Mouse (Mus musculus): ENCODE measurements around the gene Ralgapa2. TPM values are rescaled to one million over a fixed set of nuclear protein-coding genes. Genes with fewer than 3 reads are reported as not detected.

Ralgapa2 gene
- polyA plus RNA-seq, 1 experiment from 2014 or later, result 6.7 TPM

- Histone ChIP-seq H3K9me3 (no peaks in the 10 kb centered on the region), H3K36me3 (no peaks in the 10 kb centered on the region), H3K9ac (no peak overlapping the region), H3K27me3 (peaks cover 94% of the 10 kb centered on the region), H3K4me2 (replicated peaks) (peak overlapping the region; percentile 98), H3K4me1 (peaks cover 40% of the 10 kb centered on the region), H3K27ac (no peak overlapping the region), H3K4me3 (peak overlapping the region; percentile 56)
- ATAC-seq (ENCODE audit: low FRiP score, low read depth), result no peak
- WGBS, result 0% methylated on average over 24 of the region's 24 CpGs
Observed at GRCm38 (mm10) chr2:146220591-146221075, 291.5 kb downstream of the Ralgapa2 start.

DNA sequence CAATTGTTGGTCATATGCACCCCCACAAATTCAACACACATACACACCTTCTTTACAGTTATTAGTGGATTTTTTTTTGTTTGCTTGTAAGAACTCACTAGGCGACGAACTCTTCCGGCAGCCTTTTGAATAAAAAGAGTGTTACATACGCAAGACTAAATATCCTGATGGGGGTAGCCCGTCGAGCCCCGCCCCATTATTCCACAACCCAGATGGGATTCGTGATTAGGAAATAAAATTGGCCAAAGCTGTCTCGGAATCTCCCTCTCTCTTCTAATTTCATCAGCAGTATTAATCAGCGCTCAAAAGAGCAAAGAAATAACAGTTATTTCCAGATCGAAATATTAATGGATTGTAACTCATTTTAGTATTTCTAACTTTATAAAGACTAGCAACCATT, 292.4 kb downstream of the Ralgapa2 start:
- H3K4me3 ChIP-seq, result no peak overlapping the region
- H3K4me1 ChIP-seq, result peaks cover 40% of the 10 kb centered on the region
- no peak overlapping the region for H3K9ac ChIP-seq
- no peak overlapping the region for H3K4me2 ChIP-seq (replicated peaks)
- 11% methylated on average over 11 of the region's 11 CpGs for WGBS
- H3K27me3 ChIP-seq, result peaks cover 94% of the 10 kb centered on the region
- no peaks in the 10 kb centered on the region for H3K9me3 ChIP-seq
- no peaks in the 10 kb centered on the region for H3K36me3 ChIP-seq
- no peak for ATAC-seq (ENCODE audit: low FRiP score, low read depth)
- no peak overlapping the region for H3K27ac ChIP-seq

DNA sequence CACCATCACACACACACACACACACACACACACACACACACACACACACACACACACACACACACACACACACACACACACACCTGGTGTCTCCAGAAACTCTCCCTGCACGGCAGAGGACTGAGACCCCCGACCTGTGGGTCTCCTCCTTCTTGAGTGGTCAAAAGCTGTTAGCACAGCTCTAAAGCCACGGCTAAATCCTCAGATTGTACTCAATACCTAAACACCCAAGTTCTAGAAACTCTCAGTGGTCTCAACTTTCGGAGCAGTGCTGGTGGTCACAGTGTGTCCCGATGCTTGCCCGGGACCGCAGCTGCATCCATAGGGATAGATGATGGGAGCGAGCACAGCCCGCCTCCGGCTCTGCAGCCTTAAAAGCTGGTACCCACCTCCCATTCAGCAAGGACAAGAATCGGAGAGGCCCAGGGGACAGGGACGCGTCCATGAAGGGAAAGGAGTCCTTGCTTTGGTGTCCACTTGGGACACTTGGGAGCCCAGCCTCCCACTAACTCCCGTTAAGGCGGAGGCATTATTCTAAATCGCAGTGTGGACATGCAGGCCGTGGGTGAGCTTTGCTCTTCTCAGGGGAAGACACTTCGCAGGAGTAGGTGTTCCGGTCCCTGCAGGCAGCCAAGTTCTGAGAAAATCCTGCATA, 293.1 kb downstream of the Ralgapa2 start:
- WGBS, result 3% methylated on average over 19 of the region's 19 CpGs
- Histone ChIP-seq H3K4me2 (replicated peaks) (no peak overlapping the region), H3K4me1 (peaks cover 40% of the 10 kb centered on the region), H3K36me3 (no peaks in the 10 kb centered on the region), H3K4me3 (no peak overlapping the region), H3K27ac (no peak overlapping the region), H3K9me3 (no peaks in the 10 kb centered on the region), H3K27me3 (peaks cover 93% of the 10 kb centered on the region), H3K9ac (no peak overlapping the region)
- ATAC-seq (ENCODE audit: low FRiP score, low read depth), result no peak

DNA sequence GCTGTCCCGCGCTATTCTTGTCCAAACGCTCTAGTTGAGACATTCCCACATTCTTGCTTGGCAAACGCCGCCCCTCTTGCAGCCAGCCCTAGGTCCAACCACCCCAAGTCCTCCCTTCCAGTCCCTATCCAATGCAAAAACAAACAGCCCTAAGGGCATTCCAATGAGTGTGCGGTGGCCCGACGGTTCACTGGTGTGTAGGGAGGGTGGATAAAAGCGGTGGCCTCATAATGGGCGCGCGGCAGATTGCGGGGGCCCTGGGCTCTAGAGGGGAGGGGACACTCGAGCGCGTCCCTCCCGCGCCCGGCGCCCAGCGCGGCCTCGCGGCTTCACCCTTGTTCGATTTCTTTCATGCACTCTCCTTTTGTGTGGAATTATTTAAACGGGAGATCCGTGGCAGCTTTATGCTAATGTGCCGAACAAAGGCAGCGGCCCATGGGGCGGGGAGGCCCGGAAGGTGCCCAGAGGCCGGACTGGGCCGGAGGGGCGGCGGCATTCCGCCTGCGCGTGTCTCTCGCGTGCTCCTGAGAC, 293.9 kb downstream of the Ralgapa2 start:
- no peak for ATAC-seq (ENCODE audit: low FRiP score, low read depth)
- WGBS, result 1% methylated on average over 40 of the region's 40 CpGs
- Histone ChIP-seq H3K4me3 (peak overlapping the region; percentile 33), H3K27me3 (peaks cover 89% of the 10 kb centered on the region), H3K4me1 (peaks cover 36% of the 10 kb centered on the region), H3K36me3 (no peaks in the 10 kb centered on the region), H3K9ac (0 out of 2 replicates have a peak overlapping the region, but pooled peaks have one; percentile 13), H3K9me3 (no peaks in the 10 kb centered on the region), H3K4me2 (replicated peaks) (peak overlapping the region; percentile 56), H3K27ac (no peak overlapping the region)

DNA sequence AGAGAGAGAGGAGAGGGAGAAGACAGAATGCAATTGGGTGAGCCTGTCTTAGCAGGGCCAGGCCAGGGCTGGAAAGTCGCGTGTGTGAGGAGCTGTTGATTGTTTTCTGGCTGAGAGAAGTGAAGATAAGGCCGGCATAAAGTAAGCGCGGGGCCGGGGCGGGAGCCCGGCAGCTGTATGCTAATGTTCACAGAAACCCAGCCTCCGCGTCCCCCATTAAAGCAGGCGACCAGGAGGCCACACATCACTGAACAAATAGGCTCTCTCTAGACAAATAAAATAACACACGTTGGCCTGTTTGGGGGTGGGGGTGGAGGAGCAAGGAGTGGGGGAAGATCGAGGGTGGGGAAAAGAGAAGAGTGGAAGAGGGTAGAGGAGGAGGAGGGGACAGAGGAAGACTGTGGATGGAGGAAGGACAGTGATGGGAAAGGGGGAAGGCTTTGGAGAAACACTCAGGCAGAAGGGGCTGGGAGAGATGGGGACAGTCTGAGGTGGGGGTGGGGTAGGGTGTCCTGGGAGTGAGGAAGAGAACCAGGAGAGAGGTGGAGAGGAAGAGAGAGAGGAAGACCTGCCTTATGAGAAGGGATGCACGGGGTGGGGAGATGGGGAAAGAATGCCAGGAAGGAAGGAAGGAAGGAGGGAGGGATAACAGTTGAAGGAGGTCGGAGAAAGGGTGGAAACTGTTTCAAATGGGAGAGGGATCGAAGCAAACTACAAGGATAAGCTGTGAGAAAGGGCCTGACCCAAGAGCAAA, 294.7 kb downstream of the Ralgapa2 start:
- no peaks in the 10 kb centered on the region for H3K36me3 ChIP-seq
- H3K9me3 ChIP-seq, result no peaks in the 10 kb centered on the region
- WGBS, result 2% methylated on average over 16 of the region's 16 CpGs
- H3K4me2 ChIP-seq (replicated peaks), result 0 out of 2 replicates have a peak overlapping the region, but pooled peaks have one; percentile 56
- peaks cover 28% of the 10 kb centered on the region for H3K4me1 ChIP-seq
- ATAC-seq (ENCODE audit: low FRiP score, low read depth), result no peak
- peaks cover 80% of the 10 kb centered on the region for H3K27me3 ChIP-seq
- H3K27ac ChIP-seq, result no peak overlapping the region
- H3K9ac ChIP-seq, result no peak overlapping the region
- H3K4me3 ChIP-seq, result peak overlapping the region; percentile 33; the same call in 1 of the 2 replicates

DNA sequence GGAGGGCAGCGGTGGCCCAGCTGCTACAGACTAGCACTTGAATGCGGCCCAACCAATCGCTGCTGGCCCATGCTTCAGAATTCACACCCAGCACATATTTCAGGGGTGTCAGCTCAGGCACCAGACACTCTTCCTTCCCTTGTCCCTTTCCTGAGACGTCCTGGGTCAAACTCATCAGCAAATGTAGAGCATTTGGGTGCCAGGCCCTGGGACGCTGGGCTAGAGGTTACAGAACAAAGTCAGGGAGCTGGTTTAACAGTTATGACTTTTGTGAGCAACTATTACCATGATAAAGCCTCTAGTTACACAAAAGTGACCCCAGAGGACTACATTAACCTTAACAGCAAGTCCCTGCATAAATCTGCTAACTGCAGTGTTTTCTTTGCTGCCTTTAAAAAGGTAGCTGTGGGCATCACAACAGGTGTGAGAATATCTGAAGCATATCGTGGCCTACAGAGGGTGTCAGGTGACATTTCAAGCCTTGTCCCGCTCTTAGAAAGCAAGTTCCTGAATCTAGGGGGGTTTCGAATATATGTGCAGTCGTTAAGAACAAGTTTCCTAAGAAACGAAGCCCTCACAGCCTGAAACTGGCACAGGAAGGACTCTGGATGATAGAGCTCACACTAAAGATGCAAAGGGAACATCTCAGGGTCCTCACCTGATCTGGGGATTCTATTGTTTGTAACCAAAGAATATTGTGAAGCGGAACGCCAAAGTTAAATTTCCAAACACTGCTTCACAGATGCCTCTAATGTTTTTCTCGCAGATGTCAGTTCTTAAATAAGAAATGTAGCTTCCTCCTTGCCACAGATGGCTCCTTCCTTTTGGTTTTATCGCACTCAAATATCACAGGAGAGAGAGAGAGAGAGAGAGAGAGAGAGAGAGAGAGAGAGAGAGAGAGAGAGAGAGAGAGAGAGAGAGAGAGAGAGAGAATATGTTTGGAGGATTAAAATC, 295.8 kb downstream of the Ralgapa2 start:
- no peak overlapping the region for H3K4me3 ChIP-seq
- H3K9me3 ChIP-seq, result no peaks in the 10 kb centered on the region
- no peak for ATAC-seq (ENCODE audit: low FRiP score, low read depth)
- peaks cover 21% of the 10 kb centered on the region for H3K4me1 ChIP-seq
- H3K4me2 ChIP-seq (replicated peaks), result no peak overlapping the region
- 12% methylated on average over 14 of the region's 14 CpGs for WGBS
- H3K9ac ChIP-seq, result no peak overlapping the region
- peaks cover 70% of the 10 kb centered on the region for H3K27me3 ChIP-seq
- no peaks in the 10 kb centered on the region for H3K36me3 ChIP-seq
- H3K27ac ChIP-seq, result no peak overlapping the region

- ATAC-seq (ENCODE audit: low FRiP score, low read depth), result no peak
- Histone ChIP-seq H3K4me3 (no peak overlapping the region), H3K36me3 (no peaks in the 10 kb centered on the region), H3K4me1 (peaks cover 12% of the 10 kb centered on the region), H3K27me3 (peaks cover 56% of the 10 kb centered on the region), H3K9ac (no peak overlapping the region), H3K4me2 (replicated peaks) (no peak overlapping the region), H3K27ac (no peak overlapping the region), H3K9me3 (no peaks in the 10 kb centered on the region)
- 3% methylated on average over 9 of the region's 9 CpGs for WGBS
Observed at GRCm38 (mm10) chr2:146214715-146215114, 297.4 kb downstream of the Ralgapa2 start.

GRCm38 (mm10) chr2:146210968-146211367, 301.2 kb downstream of the Ralgapa2 start:
- Histone ChIP-seq H3K27me3 (peaks cover 22% of the 10 kb centered on the region), H3K9ac (no peak overlapping the region), H3K36me3 (no peaks in the 10 kb centered on the region), H3K9me3 (no peaks in the 10 kb centered on the region), H3K4me2 (replicated peaks) (no peak overlapping the region), H3K4me3 (no peak overlapping the region), H3K27ac (no peak overlapping the region), H3K4me1 (no peaks in the 10 kb centered on the region)
- no peak for ATAC-seq (ENCODE audit: low FRiP score, low read depth)
- 44% methylated on average over 4 of the region's 4 CpGs for WGBS

- no peak for ATAC-seq (ENCODE audit: low FRiP score, low read depth)
Observed at GRCm38 (mm10) chr2:146197947-146198346, 314.2 kb downstream of the Ralgapa2 start.

DNA sequence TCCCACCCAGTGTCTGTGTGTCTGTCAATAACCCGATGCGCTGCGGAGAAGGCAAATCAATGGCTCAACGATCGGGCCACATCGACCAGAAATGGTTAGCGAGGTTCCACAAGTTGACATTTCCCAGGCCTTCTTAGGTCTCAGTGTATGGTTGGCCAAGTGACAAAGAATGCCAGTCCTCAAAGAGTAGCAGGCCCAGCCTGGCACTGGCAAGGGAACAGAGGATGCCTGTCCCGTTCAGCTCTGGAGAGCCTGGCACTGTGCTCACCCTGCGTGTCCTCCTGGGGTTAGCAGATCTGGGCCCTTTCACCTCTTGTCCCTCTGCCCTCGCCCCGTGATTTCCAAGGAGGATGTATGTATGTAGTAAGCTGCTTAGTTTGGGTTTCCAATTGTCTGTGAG, 316.0 kb downstream of the Ralgapa2 start:
- Histone ChIP-seq H3K36me3 (no peaks in the 10 kb centered on the region), H3K9ac (no peak overlapping the region), H3K4me2 (replicated peaks) (no peak overlapping the region), H3K4me3 (no peak overlapping the region), H3K27me3 (no peaks in the 10 kb centered on the region), H3K4me1 (no peaks in the 10 kb centered on the region), H3K9me3 (no peaks in the 10 kb centered on the region), H3K27ac (no peak overlapping the region)
- ATAC-seq (ENCODE audit: low FRiP score, low read depth), result no peak
- 91% methylated on average over 11 of the region's 11 CpGs for WGBS

More at GRCm38 (mm10) chr2:146197947-146198346, 314.2 kb downstream of the Ralgapa2 start:
- Histone ChIP-seq H3K4me1 (no peaks in the 10 kb centered on the region), H3K9me3 (no peaks in the 10 kb centered on the region), H3K4me2 (replicated peaks) (no peak overlapping the region), H3K27ac (no peak overlapping the region), H3K27me3 (no peaks in the 10 kb centered on the region), H3K4me3 (no peak overlapping the region), H3K9ac (no peak overlapping the region), H3K36me3 (no peaks in the 10 kb centered on the region)
- WGBS, result 78% methylated on average over 7 of the region's 7 CpGs

All from limb, embryonic 13.5 days (tissue).